Mouse (Mus musculus): ENCODE results near the gene Adm.
"Not testable (repeated sequence)": the region's sequence is repeated elsewhere in the genome, so short reads cannot be mapped to it uniquely, and the experiment has no call there.

The Adm gene

GRCm38 (mm10) chr7:110628611-110629354 is 1.3 kb downstream of the Adm start:
- DNase-seq (ENCODE audit: low read depth, low spot score) = no peak

- DNase-seq (ENCODE audit: low read depth, low spot score) = peak; percentile 17
Observed at GRCm38 (mm10) chr7:110629892-110630666, 2.6 kb downstream of the Adm start.

- no peak for DNase-seq (ENCODE audit: low read depth, low spot score)
Observed at GRCm38 (mm10) chr7:110631136-110631888, 3.9 kb downstream of the Adm start.

DNA sequence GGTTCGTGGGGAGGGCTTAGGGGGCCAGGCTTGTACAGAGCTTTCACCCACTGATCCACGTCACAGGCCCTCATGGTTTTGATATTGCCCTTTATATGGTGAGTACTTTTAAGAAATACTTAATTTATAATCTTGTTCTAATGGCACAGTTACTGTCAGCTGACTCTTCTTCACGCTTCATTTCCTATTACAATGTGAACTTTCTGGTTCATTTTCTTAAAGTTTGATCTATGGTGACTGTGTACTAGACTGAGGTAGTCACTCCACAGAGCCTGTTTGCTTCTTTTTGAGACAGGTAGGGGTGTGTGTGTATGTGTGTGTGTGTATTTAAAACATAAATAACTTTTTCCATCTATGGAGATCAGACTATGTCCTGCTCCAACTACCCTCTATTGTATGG is 8.5 kb downstream of the Adm start:
- DNase-seq (ENCODE audit: low read depth, low spot score) = no peak

GRCm38 (mm10) chr7:110636559-110636958 is 9.1 kb downstream of the Adm start:
- DNase-seq (ENCODE audit: low read depth, low spot score) = no peak

- no peak for DNase-seq (ENCODE audit: low read depth, low spot score)
Observed at GRCm38 (mm10) chr7:110638305-110639110, 11.0 kb downstream of the Adm start.

DNA sequence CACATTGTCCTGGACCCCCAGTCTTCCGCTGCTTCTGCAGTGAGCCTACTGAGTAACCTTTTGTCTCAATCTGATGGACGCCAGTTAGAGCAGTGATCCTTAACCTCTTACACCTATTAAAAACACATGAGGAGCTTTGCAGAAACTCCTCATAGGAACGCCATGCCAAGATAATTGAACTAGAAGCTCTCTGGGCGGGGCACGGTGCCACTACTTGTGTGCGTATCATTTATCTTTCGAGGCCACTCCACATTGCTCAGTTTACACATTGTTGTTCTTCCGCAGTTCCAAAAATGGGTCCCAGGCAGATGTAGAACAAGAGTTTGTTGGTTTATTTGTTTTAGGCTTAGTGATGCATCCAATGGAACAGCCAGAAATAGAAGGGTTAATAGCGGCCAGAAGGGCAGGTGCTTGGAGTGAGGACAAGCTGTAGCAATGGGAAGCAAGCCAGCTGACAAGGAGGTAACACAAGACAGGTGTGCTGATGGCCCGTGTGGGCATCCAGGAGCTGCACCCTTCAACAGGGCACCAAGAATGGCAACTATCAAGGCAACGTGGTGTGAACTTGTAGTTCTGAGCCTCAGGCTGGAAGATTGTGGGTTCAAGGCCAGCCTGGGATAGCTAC is 11.9 kb downstream of the Adm start:
- no peak for DNase-seq (ENCODE audit: low read depth, low spot score)

GRCm38 (mm10) chr7:110639958-110640357 is 12.5 kb downstream of the Adm start:
- not testable (repeated sequence) for DNase-seq (ENCODE audit: low read depth, low spot score)

- no peak for DNase-seq (ENCODE audit: low read depth, low spot score)
Observed at GRCm38 (mm10) chr7:110645311-110645710, 17.9 kb downstream of the Adm start.

- no peak for DNase-seq (ENCODE audit: low read depth, low spot score)
Observed at GRCm38 (mm10) chr7:110645859-110646258, 18.4 kb downstream of the Adm start.

- DNase-seq (ENCODE audit: low read depth, low spot score) = no peak
Observed at GRCm38 (mm10) chr7:110646611-110647407, 19.3 kb downstream of the Adm start.

DNA sequence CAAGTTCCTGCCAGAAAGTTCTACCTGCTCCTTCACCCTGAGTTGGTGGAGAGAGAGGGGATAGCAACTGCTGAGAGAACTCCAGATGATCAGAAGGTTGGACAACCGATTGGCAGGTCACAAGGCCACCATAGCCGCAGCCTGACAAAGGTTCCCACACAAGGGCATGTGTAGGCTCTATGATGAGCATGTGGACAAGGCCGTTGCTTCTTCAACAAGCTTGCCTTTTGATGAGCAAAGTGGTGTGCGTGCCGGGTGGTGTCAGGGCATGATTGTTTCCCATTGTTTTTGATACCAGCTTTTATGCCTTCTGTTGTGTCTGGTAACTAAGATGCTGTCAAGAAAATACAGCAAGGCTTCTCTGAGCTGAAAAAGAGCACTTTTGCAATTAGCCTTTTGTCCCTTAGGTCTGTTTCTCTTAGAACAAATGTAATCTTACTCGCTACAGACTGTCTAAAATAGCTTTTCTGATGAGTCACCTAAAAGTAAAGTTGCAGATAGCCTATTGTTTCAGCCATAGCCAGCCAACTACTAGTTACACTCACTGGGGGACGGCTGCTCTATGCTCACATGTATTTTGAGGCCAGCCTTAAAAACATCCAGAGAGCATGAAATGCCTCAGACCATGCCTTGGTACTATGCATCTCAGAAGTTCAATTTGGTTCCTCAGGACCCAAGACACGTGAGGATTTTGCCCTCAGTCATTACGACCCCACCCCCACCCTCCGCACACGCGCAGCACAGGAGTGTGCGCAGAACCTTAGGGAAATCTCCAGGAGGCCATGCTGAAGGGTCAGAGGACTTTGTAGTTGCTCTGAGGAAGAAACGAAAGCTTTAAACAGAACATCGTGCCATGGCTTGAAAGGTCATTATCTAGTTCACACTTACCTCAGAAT is 20.3 kb downstream of the Adm start:
- no peak for DNase-seq (ENCODE audit: low read depth, low spot score)

- DNase-seq (ENCODE audit: low read depth, low spot score) = no peak
Observed at GRCm38 (mm10) chr7:110648455-110649085, 21.1 kb downstream of the Adm start.

DNA sequence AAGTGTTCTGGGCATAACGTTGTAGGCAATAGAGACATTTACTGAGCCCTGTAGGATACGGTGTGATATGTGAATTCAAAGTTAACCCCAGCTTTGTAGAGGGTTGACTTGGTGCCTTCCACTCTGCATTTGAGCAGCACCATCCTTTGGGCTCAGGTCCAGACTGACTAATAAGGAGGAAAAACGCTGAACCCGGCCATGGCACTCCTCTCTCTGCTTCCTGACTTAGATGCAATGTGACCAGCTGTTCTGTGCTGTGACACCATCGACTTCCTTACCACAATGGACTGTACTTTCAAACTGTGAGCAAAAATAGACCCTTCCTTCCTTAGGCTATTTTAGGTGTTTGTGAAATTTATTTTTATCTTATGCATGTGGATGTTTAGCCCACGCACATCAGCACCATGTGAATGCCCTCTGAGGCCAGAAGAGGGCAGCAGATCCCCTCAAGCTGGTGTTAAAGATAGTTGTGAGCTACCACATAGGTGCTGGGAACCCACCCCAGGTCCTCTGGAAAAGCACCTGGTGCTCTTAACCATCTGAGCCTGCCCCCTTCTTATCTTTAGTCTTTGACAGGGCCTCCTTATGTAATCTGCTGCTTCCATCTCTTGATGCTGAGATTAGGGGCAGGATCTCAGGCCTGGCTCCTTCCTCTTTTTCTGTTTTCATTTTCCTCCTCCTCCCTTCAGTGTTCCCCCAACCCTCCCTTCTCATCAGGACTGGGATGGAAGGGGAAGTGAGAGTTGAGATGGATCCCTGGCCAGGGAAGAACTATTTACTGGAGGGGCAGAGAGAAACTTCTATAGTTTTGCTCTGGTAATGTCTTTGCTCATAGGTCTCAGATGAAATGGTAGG is 21.9 kb downstream of the Adm start:
- DNase-seq (ENCODE audit: low read depth, low spot score) = no peak

DNA sequence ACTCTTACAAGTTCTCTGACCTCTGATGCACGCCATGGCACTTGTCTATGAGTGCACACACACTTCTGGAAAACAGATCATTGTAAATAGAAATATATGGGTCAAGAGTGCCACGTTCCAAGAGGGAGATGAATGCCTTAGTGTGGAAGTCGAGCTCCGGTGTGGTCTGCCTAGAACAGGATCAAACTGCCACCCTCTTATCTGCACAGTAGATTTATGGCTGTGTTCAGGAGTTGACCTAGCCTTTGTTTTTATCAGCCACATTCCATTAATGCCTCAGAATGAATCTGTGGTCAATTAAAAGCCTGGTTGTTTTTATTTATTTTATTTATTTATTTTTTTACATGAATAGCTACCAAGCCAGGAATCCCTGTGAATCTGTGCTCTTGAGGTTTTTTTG is 23.0 kb downstream of the Adm start:
- DNase-seq (ENCODE audit: low read depth, low spot score) = no peak

DNA sequence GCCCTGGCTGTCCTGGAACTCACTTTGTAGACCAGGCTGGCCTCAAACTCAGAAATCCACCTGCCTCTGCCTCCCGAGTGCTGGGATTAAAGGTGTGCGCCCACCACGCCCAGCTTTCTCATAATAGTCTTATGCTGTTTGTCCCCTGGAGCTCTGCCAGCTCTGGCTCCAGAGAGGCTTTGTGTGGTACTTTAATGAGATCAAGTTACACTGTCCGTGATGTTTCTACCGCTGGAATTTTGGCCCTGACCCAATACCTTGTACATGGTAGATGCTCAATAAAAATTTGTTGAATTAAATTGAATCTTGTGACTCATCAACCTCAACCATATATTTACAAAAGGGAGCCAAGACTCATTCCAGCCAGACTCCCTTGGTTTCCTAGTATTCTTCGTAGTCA is 23.6 kb downstream of the Adm start:
- no peak for DNase-seq (ENCODE audit: low read depth, low spot score)

- DNase-seq (ENCODE audit: low read depth, low spot score) = no peak
Observed at GRCm38 (mm10) chr7:110655230-110655629, 27.8 kb downstream of the Adm start.

- DNase-seq (ENCODE audit: low read depth, low spot score) = no peak
Observed at GRCm38 (mm10) chr7:110655966-110656365, 28.5 kb downstream of the Adm start.

Measured in c-Kit-negative CD71-positive TER-119-positive erythroid progenitor cells, embryonic 14.5 days (primary cell).